Mouse (Mus musculus) intestine, embryonic 16.5 days (tissue): ENCODE measurements around the gene Zfp938. TPM values are rescaled to one million over a fixed set of nuclear protein-coding genes. Genes with fewer than 3 reads are reported as not detected.

Experiments
- ATAC-seq: fragments of 200-750 bp; cut with Nextera tagmentation; 2 replicates; pipeline ENCODE4 v1.8.0; 2017; ENCODE audit warnings: moderate TSS enrichment, moderate library complexity
- H3K27ac ChIP-seq: fragments of 300-500 bp; sonication (generic); 2 replicates; pipeline ENCODE4 v1.5.1; 2014; ENCODE audit warnings: mild to moderate bottlenecking, low read length
- H3K27me3 ChIP-seq: fragments of 300-500 bp; sonication (generic); replicated peaks from 2 replicates; pipeline ENCODE4 v1.6.1; 2014; ENCODE audit warnings: low read length, control low read depth, mixed read lengths; ENCODE audit not compliant: control insufficient read depth, insufficient read depth
- H3K36me3 ChIP-seq: fragments of 300-500 bp; sonication (generic); 2 replicates; pipeline ENCODE4 v1.6.1; 2014; ENCODE audit warnings: low read length, control low read depth; ENCODE audit not compliant: control insufficient read depth, insufficient read depth
- H3K4me1 ChIP-seq: fragments of 300-500 bp; sonication (generic); 2 replicates; pipeline ENCODE4 v1.6.1; 2014; ENCODE audit warnings: low read length, control low read depth, mixed read lengths; ENCODE audit not compliant: control insufficient read depth, insufficient read depth
- H3K4me2 ChIP-seq: fragments of 300-500 bp; sonication (generic); 2 replicates; pipeline ENCODE4 v1.6.1; 2014; ENCODE audit warnings: low read depth, low read length, control low read depth
- H3K4me3 ChIP-seq: fragments of 300-500 bp; sonication (generic); 2 replicates; pipeline ENCODE4 v1.5.1; 2014; ENCODE audit warnings: mild to moderate bottlenecking, low read length
- H3K9ac ChIP-seq: fragments of 300-500 bp; sonication (generic); 2 replicates; pipeline ENCODE4 v1.6.1; 2014; ENCODE audit warnings: low read depth, low read length
- H3K9me3 ChIP-seq: fragments of 300-500 bp; sonication (generic); 2 replicates; pipeline ENCODE4 v1.6.1; 2016; ENCODE audit warnings: low read length, control low read depth; ENCODE audit not compliant: control insufficient read depth
- WGBS: fragments of 180-500 bp; shearing (Covaris S2); extraction: QIAGEN DNeasy Blood & Tissue Kit; methylation state at CpG from one replicate; pipeline ENCODE4 v1.1.7; 2014; 5-methylcytosine and 5-hydroxymethylcytosine counted together
- polyA plus RNA-seq: library from polyadenylated mRNA; unstranded; fragments of >200 nt; fragmentation: Nextera tagmentation; extraction: Ambion mirVana; gene quantifications from 2 replicates; pipeline ENCODE4 v1.2.1, GENCODE M21; 2015

Zfp938 gene
- 10.0 and 11.4 TPM in 2 replicates for polyA plus RNA-seq

- 1% methylated on average over 27 of the region's 27 CpGs for WGBS
- peak within 1 kb of the TSS; percentile 71 for H3K4me2 ChIP-seq
- ATAC-seq, result peak; percentile 100
Observed at GRCm38 (mm10) chr10:82240742-82241400, at the start of gene Zfp938. Zfp938 (minus strand) TSS chr10:82241280.

GRCm38 (mm10) chr10:82257331-82257730 is 16.3 kb upstream of the Zfp938 start:
- WGBS, result 86% methylated on average over 2 of the region's 2 CpGs
- H3K27ac ChIP-seq, result no peak overlapping the region
- no peaks in the 10 kb centered on the region for H3K4me1 ChIP-seq
- no peaks in the 10 kb centered on the region for H3K36me3 ChIP-seq
- H3K4me2 ChIP-seq, result no peak overlapping the region
- H3K4me3 ChIP-seq, result no peak overlapping the region
- no peak overlapping the region for H3K9ac ChIP-seq
- no peaks in the 10 kb centered on the region for H3K9me3 ChIP-seq
- H3K27me3 ChIP-seq, result no peaks in the 10 kb centered on the region
- no peak for ATAC-seq

More at GRCm38 (mm10) chr10:82240742-82241400, at the start of gene Zfp938:
- H3K36me3 ChIP-seq, result peaks cover 6% of the 10 kb centered on the region; the same call in 1 of the 2 replicates
- peaks cover 5% of the 10 kb centered on the region; the same call in 1 of the 2 replicates for H3K9me3 ChIP-seq
- H3K27me3 ChIP-seq, result no peaks in the 10 kb centered on the region
- 0 out of 2 replicates have a peak, but pooled peaks cover 5% of the 10 kb centered on the region for H3K4me1 ChIP-seq
- peak within 1 kb of the TSS; percentile 83 for H3K9ac ChIP-seq
- peak within 1 kb of the TSS; percentile 81 for H3K4me3 ChIP-seq
- H3K27ac ChIP-seq, result peak within 1 kb of the TSS; percentile 86

GRCm38 (mm10) chr10:82245021-82245420 is 3.9 kb upstream of the Zfp938 start:
- ATAC-seq, result no peak
- no peak overlapping the region for H3K4me3 ChIP-seq
- no peaks in the 10 kb centered on the region for H3K9me3 ChIP-seq
- H3K4me2 ChIP-seq, result no peak overlapping the region
- 0 out of 2 replicates have a peak, but pooled peaks cover 5% of the 10 kb centered on the region for H3K4me1 ChIP-seq
- H3K27ac ChIP-seq, result no peak overlapping the region
- no peaks in the 10 kb centered on the region for H3K27me3 ChIP-seq
- no peaks in the 10 kb centered on the region for H3K36me3 ChIP-seq
- no peak overlapping the region for H3K9ac ChIP-seq

GRCm38 (mm10) chr10:82241401-82241788 is 315 bp upstream of the Zfp938 start:
- peak overlapping the region; percentile 71 for H3K4me2 ChIP-seq
- peak overlapping the region; percentile 81 for H3K4me3 ChIP-seq
- no peak for ATAC-seq
- peaks cover 6% of the 10 kb centered on the region; the same call in 1 of the 2 replicates for H3K36me3 ChIP-seq
- H3K4me1 ChIP-seq, result 0 out of 2 replicates have a peak, but pooled peaks cover 5% of the 10 kb centered on the region
- no peak overlapping the region for H3K27ac ChIP-seq
- 67% methylated on average over 5 of the region's 5 CpGs for WGBS
- H3K27me3 ChIP-seq, result no peaks in the 10 kb centered on the region
- peaks cover 5% of the 10 kb centered on the region; the same call in 1 of the 2 replicates for H3K9me3 ChIP-seq
- peak overlapping the region; percentile 49; the same call in 1 of the 2 replicates for H3K9ac ChIP-seq

- peak overlapping the region; percentile 90 for H3K9ac ChIP-seq
- no peaks in the 10 kb centered on the region for H3K9me3 ChIP-seq
- H3K36me3 ChIP-seq, result no peaks in the 10 kb centered on the region
- H3K4me2 ChIP-seq, result peak overlapping the region; percentile 73
- H3K27ac ChIP-seq, result peak overlapping the region; percentile 99
- H3K4me3 ChIP-seq, result peak overlapping the region; percentile 79
- no peaks in the 10 kb centered on the region for H3K4me1 ChIP-seq
- 4% methylated on average over 47 of the region's 47 CpGs for WGBS
- peak; percentile 100 for ATAC-seq
- H3K27me3 ChIP-seq, result no peaks in the 10 kb centered on the region
Observed at GRCm38 (mm10) chr10:82178257-82179064, 62.6 kb downstream of the Zfp938 start.

Other genes with a start within 250 kb of the Zfp938 start
- gene Zfp873, start 193.2 kb downstream of the Zfp938 start, polyA plus RNA-seq, result 9.2 and 10.7 TPM in 2 replicates
- gene BC024063, start 157.9 kb downstream of the Zfp938 start, polyA plus RNA-seq, result 2.5 and 3.5 TPM in 2 replicates
- gene AU041133, start 113.3 kb downstream of the Zfp938 start, polyA plus RNA-seq, result 4.3 and 4.4 TPM in 2 replicates
- not detected in 2 replicates for gene 4932415D10Rik, start 75.3 kb upstream of the Zfp938 start, polyA plus RNA-seq
- 6.4 and 6.7 TPM in 2 replicates for gene Gm4924, start 113.0 kb upstream of the Zfp938 start, polyA plus RNA-seq